Mouse (Mus musculus): Measurements from ENCODE around the gene Jdp2. TPM values are rescaled to one million over a fixed set of nuclear protein-coding genes. Genes with fewer than 3 reads are reported as not detected.
A peak's percentile ranks its signal among the peaks of the same experiment; 100 is the strongest.

Jdp2 gene
- 2.8 and 8.2 TPM in 2 replicates for polyA plus RNA-seq (2012; rRNA removed)

DNA sequence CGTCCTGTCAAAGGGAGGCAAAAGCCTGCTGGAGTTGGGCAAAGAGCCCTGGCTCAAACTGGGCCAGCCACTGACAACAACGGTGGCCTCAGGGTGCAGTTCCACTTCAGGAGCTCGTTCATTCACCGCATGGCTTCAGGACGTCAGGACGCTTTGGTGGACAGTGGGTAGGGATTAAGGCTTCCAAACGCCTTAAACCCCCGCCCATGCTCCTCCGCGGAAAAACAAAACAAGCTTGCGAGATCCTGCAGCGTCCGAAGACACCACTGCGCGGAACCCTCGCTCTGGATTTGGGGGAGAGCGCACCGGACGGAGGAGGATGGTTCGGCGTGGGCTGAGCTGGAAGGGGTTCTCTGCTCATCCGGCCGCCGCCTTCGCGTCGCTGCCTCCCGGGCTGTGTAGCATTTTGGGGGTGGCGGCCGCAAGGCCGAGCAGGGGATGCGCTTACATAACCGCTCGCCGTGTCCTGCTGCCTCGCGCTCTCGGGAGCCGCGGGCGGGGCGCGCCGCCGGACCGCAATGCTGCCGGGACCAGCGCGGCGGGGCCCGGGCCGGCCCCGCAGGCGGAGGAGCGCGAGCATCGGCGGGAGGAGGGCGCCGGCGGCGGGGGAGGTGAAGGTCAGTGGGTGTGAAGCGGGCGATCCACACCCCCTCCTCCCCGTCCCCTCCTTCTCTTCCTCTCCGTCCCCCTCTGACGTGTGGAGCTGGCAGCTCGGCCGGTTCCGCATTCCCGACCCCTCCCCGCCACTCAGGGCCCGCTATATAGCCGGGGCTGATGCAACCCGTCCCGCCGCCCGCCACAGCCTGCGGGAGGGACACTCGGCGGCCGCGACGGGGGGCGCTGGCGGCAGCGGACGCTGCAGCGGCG, at the start of gene Jdp2:
Gene Jdp2 (plus strand): TSS at position 417 of the 867 bp plus-strand sequence.
- H3K4me1 ChIP-seq (ENCODE audit: control insufficient read depth, insufficient read depth, insufficient read length, low read length) = peaks cover 9% of the 10 kb centered on the region
- peak within 1 kb of the TSS; percentile 84 for H3K4me3 ChIP-seq (ENCODE audit: low read depth, low read length)
- TF ChIP-seq POLR2A (IDR thresholded peaks at IDR 0.05; ENCODE audit: low read depth, low read length) = no peak
- TF ChIP-seq CTCF (IDR thresholded peaks at IDR 0.05; ENCODE audit: extremely low read depth, insufficient read length, insufficient replicate concordance, low read depth, low read length) = no peak
- peak within 1 kb of the TSS; percentile 86 for H3K27ac ChIP-seq (ENCODE audit: insufficient read depth, low read depth, low read length)
- under 1% methylated on average over 88 of the region's 90 CpGs for WGBS
- H3K36me3 ChIP-seq (ENCODE audit: control insufficient read depth, insufficient read depth, low read length) = no peaks in the 10 kb centered on the region
- H3K27me3 ChIP-seq (ENCODE audit: control insufficient read depth, insufficient read depth, low read length) = peaks cover 3% of the 10 kb centered on the region; the same call in 1 of the 2 replicates

DNA sequence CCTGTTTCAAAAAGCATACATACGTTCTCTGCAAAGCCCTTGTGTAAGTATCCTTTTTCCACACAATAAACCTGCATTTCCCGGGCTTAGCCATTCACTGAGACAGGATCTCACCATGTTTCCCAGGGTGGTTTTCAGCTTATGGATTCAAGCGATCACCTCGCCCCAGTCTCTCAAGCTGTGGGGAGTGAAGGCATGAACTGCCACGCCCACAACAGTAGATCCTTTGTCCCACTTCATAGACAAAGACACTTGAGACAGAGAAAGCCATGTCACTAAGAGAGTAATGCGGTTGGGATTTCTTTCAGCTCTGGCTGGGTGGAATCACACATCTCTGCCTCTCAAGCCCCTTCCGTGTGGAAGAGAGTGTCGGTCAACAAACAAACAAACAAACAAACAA, 49.2 kb upstream of the Jdp2 start:
- H3K4me3 ChIP-seq (ENCODE audit: low read depth, low read length) = no peak overlapping the region
- no peak for TF ChIP-seq CTCF (IDR thresholded peaks at IDR 0.05; ENCODE audit: extremely low read depth, insufficient read length, insufficient replicate concordance, low read depth, low read length)
- no peak for TF ChIP-seq POLR2A (IDR thresholded peaks at IDR 0.05; ENCODE audit: low read depth, low read length)
- no peaks in the 10 kb centered on the region for H3K4me1 ChIP-seq (ENCODE audit: control insufficient read depth, insufficient read depth, insufficient read length, low read length)
- H3K27ac ChIP-seq (ENCODE audit: insufficient read depth, low read depth, low read length) = no peak overlapping the region
- H3K27me3 ChIP-seq (ENCODE audit: control insufficient read depth, insufficient read depth, low read length) = no peaks in the 10 kb centered on the region
- 79% methylated on average over 8 of the region's 8 CpGs for WGBS
- no peaks in the 10 kb centered on the region for H3K36me3 ChIP-seq (ENCODE audit: control insufficient read depth, insufficient read depth, low read length)

DNA sequence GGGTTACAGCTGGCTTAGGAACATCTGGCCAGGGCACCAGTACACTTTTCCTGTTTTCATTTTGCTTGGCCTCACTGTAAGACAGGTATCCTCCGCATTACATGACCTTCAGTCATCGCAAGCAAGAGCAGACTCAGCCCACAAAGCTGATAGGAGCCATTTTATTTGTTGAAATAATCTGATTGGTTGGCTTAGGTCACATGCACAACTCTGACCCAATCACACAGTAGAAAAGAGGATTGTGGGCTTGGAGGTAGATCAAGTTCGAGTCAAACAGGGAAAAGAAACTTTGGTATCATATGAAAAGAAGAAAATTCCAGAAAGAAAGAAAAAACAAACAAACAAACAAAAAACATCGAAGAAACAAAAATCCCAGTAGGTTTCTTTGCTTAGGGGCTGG, 48.4 kb upstream of the Jdp2 start:
- no peaks in the 10 kb centered on the region for H3K36me3 ChIP-seq (ENCODE audit: control insufficient read depth, insufficient read depth, low read length)
- no peaks in the 10 kb centered on the region for H3K27me3 ChIP-seq (ENCODE audit: control insufficient read depth, insufficient read depth, low read length)
- 85% methylated on average over 4 of the region's 4 CpGs for WGBS
- TF ChIP-seq POLR2A (IDR thresholded peaks at IDR 0.05; ENCODE audit: low read depth, low read length) (no peak), CTCF (IDR thresholded peaks at IDR 0.05; ENCODE audit: extremely low read depth, insufficient read length, insufficient replicate concordance, low read depth, low read length) (no peak)
- no peaks in the 10 kb centered on the region for H3K4me1 ChIP-seq (ENCODE audit: control insufficient read depth, insufficient read depth, insufficient read length, low read length)
- H3K4me3 ChIP-seq (ENCODE audit: low read depth, low read length) = no peak overlapping the region
- no peak overlapping the region for H3K27ac ChIP-seq (ENCODE audit: insufficient read depth, low read depth, low read length)

DNA sequence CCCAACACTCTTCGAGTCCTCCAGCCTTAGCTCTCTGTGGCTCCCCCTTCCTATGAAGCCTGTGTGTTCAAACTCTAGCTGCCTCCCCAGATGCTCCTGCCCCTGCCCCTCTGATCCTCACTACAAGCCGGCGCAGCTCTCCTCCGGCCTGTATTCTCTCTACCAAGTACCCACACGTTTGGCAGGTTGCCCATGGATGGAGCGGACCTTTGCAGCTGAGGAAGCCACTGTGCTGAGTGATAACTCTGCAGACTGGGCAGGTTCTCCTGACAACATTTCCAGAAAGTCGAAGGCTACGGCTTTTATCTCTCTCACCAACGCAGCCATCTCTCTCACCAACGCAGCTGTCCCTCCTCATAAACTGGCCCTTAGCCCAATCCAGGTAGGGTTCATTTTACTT, 39.5 kb upstream of the Jdp2 start:
- Histone ChIP-seq H3K27me3 (ENCODE audit: control insufficient read depth, insufficient read depth, low read length) (no peaks in the 10 kb centered on the region), H3K36me3 (ENCODE audit: control insufficient read depth, insufficient read depth, low read length) (no peaks in the 10 kb centered on the region), H3K27ac (ENCODE audit: insufficient read depth, low read depth, low read length) (no peak overlapping the region), H3K4me1 (ENCODE audit: control insufficient read depth, insufficient read depth, insufficient read length, low read length) (no peaks in the 10 kb centered on the region), H3K4me3 (ENCODE audit: low read depth, low read length) (no peak overlapping the region)
- WGBS = 77% methylated on average over 10 of the region's 10 CpGs
- no peak for TF ChIP-seq CTCF (IDR thresholded peaks at IDR 0.05; ENCODE audit: extremely low read depth, insufficient read length, insufficient replicate concordance, low read depth, low read length)
- no peak for TF ChIP-seq POLR2A (IDR thresholded peaks at IDR 0.05; ENCODE audit: low read depth, low read length)

DNA sequence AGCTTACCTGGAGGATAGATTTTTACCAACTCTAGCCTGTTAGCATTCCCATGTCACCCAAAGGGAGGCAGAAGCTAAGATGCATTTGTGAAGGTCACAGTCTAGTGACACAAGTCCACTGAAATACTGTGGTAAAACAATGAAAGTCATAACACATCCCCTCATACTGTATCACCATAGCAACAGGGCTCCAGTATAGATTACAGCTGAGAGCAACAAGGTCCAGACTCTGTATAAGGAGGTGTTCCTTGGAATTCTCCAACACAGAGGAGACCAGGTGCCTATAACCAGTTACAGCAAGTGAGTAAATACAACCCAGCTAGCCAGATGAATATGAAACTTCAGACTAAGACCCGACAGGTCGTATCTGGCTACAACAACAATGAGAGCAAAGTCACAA, 33.4 kb upstream of the Jdp2 start:
- Histone ChIP-seq H3K4me3 (ENCODE audit: low read depth, low read length) (no peak overlapping the region), H3K27ac (ENCODE audit: insufficient read depth, low read depth, low read length) (no peak overlapping the region), H3K36me3 (ENCODE audit: control insufficient read depth, insufficient read depth, low read length) (no peaks in the 10 kb centered on the region), H3K4me1 (ENCODE audit: control insufficient read depth, insufficient read depth, insufficient read length, low read length) (peaks cover 8% of the 10 kb centered on the region; the same call in 1 of the 2 replicates), H3K27me3 (ENCODE audit: control insufficient read depth, insufficient read depth, low read length) (no peaks in the 10 kb centered on the region)
- 94% methylated on average over 2 of the region's 2 CpGs for WGBS
- no peak for TF ChIP-seq POLR2A (IDR thresholded peaks at IDR 0.05; ENCODE audit: low read depth, low read length)
- TF ChIP-seq CTCF (IDR thresholded peaks at IDR 0.05; ENCODE audit: extremely low read depth, insufficient read length, insufficient replicate concordance, low read depth, low read length) = no peak

DNA sequence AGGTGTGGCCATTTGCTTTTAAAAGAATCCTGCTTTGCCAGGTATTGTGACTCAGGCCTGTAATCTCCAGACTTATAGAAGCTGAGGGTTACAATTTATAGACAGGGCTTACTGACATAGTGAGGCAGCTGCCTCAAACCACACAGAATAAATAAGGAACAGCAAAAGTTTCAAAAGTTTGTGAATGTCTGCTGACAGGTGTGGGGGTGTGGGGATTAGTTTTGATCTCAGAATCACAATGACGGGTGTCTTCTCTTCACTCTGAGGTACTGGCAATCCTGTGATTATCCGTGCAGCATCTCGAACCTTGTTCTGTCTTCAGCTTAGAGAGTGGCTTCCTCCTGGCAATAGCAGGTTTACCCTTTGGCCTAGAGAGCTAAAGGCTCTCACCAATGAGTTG, 30.5 kb upstream of the Jdp2 start:
- H3K27ac ChIP-seq (ENCODE audit: insufficient read depth, low read depth, low read length) = no peak overlapping the region
- TF ChIP-seq CTCF (IDR thresholded peaks at IDR 0.05; ENCODE audit: extremely low read depth, insufficient read length, insufficient replicate concordance, low read depth, low read length) (no peak), POLR2A (IDR thresholded peaks at IDR 0.05; ENCODE audit: low read depth, low read length) (no peak)
- H3K27me3 ChIP-seq (ENCODE audit: control insufficient read depth, insufficient read depth, low read length) = no peaks in the 10 kb centered on the region
- H3K4me1 ChIP-seq (ENCODE audit: control insufficient read depth, insufficient read depth, insufficient read length, low read length) = peaks cover 19% of the 10 kb centered on the region
- WGBS = 85% methylated on average over 3 of the region's 3 CpGs
- no peak overlapping the region for H3K4me3 ChIP-seq (ENCODE audit: low read depth, low read length)
- no peaks in the 10 kb centered on the region for H3K36me3 ChIP-seq (ENCODE audit: control insufficient read depth, insufficient read depth, low read length)

DNA sequence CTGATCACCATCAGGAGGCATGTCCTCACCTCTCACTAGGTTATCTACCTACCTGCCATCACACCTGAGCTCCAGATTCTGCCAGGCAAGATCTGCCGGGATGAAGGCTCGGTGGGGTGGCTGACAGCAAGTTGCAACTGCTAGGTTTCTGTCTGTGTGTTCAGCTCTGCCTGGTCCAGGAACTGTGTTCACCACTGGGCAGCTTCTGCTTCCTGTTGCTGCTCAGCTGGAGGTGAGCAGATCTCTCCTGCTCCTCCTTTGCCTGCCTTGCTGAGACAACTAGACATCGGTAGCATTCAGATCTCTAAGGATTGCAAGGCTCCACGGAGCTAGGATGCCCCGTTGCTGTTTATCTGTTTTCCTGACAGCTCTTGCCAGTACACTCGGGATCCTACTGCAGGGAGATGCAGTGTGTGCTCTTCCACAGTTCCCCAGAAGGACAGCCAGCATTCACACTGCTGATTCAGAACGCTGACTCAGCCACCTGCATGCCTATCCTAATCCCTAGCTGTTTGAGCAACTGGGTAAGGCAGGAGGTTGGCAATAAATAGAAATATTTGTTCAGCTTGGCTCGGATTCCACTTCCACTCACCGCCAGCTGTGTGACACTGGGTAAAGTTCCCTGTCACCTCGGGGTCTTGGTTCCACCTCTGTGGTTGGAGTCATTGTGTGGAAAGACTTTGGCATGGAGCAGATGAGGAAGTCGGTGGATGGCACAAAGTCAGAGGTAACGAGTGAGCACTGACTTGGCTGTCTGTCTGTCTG, 29.3 kb upstream of the Jdp2 start:
- Histone ChIP-seq H3K36me3 (ENCODE audit: control insufficient read depth, insufficient read depth, low read length) (no peaks in the 10 kb centered on the region), H3K27me3 (ENCODE audit: control insufficient read depth, insufficient read depth, low read length) (no peaks in the 10 kb centered on the region), H3K4me1 (ENCODE audit: control insufficient read depth, insufficient read depth, insufficient read length, low read length) (peaks cover 21% of the 10 kb centered on the region), H3K27ac (ENCODE audit: insufficient read depth, low read depth, low read length) (no peak overlapping the region), H3K4me3 (ENCODE audit: low read depth, low read length) (no peak overlapping the region)
- 22% methylated on average over 12 of the region's 12 CpGs for WGBS
- TF ChIP-seq POLR2A (IDR thresholded peaks at IDR 0.05; ENCODE audit: low read depth, low read length) = no peak
- TF ChIP-seq CTCF (IDR thresholded peaks at IDR 0.05; ENCODE audit: extremely low read depth, insufficient read length, insufficient replicate concordance, low read depth, low read length) = no peak

Data from small intestine, adult 2 months (tissue).